Mouse (Mus musculus): ENCODE data around the gene Opcml. TPM values are rescaled to one million over a fixed set of nuclear protein-coding genes. Genes with fewer than 3 reads are reported as not detected.

Gene Opcml
- polyA plus RNA-seq, 1 experiment: 43.6 TPM

DNA sequence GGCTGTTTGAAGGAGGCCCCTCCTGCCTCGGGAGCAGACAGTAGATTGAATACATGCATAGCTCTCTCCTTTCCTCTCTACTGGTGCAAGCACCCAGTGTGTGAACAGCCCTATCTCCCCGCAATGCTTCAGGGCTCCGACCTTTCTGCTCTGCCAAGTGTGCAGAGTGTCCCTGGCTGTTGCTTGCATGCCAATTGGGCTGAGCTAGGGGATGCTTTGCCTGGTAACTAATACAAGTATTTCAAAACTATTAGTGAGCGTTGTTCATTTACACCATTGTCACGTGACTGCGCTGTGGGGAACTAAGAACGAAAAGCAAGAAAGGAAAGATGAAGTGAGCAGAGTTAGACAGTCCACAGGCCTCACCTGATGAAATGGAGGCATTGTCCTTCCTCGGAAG lies 1101.0 kb downstream of the Opcml start:
- DNase-seq: peak in 1 of 2 experiments; percentile 21
- Histone ChIP-seq H3K27ac (ENCODE audit: insufficient read depth, low read length) (no peak overlapping the region), H3K4me3 (replicated peaks; ENCODE audit: insufficient read depth, low read depth, low read length) (no peak overlapping the region), H3K4me1 (ENCODE audit: control insufficient read depth, insufficient read depth, low read length) (no peaks in the 10 kb centered on the region), H3K27me3 (ENCODE audit: control insufficient read depth, insufficient read depth, low read length) (no peaks in the 10 kb centered on the region)
- WGBS: 84% methylated on average over 8 of the region's 8 CpGs
- TF ChIP-seq CTCF (IDR thresholded peaks at IDR 0.05; ENCODE audit: borderline replicate concordance, insufficient read depth, low read depth, low read length) (no peak), POLR2A (IDR thresholded peaks at IDR 0.05; ENCODE audit: borderline replicate concordance, insufficient read depth, low read length) (no peak)

DNA sequence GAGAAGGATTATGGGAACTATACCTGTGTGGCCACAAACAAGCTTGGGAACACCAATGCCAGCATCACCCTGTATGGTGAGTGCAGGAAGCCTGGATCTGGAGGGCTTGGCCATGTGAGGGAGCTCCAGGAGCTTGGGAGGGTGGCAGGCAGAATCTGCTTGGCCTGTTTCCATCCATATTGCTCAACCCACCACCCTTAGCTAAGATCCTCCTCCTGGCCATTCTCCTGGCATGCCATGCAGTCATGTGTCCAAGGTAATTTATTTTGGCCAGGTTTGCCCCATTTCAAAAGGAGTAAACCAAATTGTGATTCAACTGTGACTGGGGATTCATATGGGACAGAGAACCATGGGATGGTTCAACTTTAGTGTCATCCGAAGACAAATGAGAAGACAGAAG lies 1112.7 kb downstream of the Opcml start:
- no peaks in the 10 kb centered on the region; the same call in 1 of the 2 replicates for H3K27me3 ChIP-seq (ENCODE audit: control insufficient read depth, insufficient read depth, low read length)
- no peak for TF ChIP-seq CTCF (IDR thresholded peaks at IDR 0.05; ENCODE audit: borderline replicate concordance, insufficient read depth, low read depth, low read length)
- TF ChIP-seq POLR2A (IDR thresholded peaks at IDR 0.05; ENCODE audit: borderline replicate concordance, insufficient read depth, low read length): no peak
- H3K27ac ChIP-seq (ENCODE audit: insufficient read depth, low read length): no peak overlapping the region
- H3K4me3 ChIP-seq (replicated peaks; ENCODE audit: insufficient read depth, low read depth, low read length): no peak overlapping the region
- whole genome bisulfite sequencing: 94% methylated on average over 1 of the region's 1 CpGs
- H3K4me1 ChIP-seq (ENCODE audit: control insufficient read depth, insufficient read depth, low read length): no peaks in the 10 kb centered on the region
- DNase-seq: no peak

DNA sequence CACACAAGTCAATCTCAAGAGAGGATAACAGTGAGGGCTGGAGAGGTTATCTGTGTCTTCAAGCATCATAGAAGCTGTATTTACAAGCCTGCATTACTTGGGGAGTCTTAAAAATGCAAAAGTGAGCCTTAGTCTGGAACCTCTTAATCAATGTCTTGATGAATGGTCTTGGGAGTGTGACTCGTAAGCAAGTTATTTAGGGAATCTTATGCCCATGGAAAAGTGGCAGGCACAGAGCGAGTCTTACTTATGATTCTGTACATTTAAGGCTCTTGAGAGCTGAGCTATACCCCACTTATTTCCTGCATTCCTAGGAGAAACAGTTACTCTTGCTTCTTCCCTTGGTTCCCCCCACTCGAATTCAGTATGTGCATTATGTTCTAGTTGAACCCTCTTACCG lies 1119.2 kb downstream of the Opcml start:
- no peak overlapping the region for H3K4me3 ChIP-seq (replicated peaks; ENCODE audit: insufficient read depth, low read depth, low read length)
- no peaks in the 10 kb centered on the region for H3K27me3 ChIP-seq (ENCODE audit: control insufficient read depth, insufficient read depth, low read length)
- TF ChIP-seq POLR2A (IDR thresholded peaks at IDR 0.05; ENCODE audit: borderline replicate concordance, insufficient read depth, low read length) (no peak), CTCF (IDR thresholded peaks at IDR 0.05; ENCODE audit: borderline replicate concordance, insufficient read depth, low read depth, low read length) (no peak)
- no peak for DNase-seq
- H3K27ac ChIP-seq (ENCODE audit: insufficient read depth, low read length): no peak overlapping the region
- H3K4me1 ChIP-seq (ENCODE audit: control insufficient read depth, insufficient read depth, low read length): no peaks in the 10 kb centered on the region
- 95% methylated on average over 4 of the region's 4 CpGs for WGBS

DNA sequence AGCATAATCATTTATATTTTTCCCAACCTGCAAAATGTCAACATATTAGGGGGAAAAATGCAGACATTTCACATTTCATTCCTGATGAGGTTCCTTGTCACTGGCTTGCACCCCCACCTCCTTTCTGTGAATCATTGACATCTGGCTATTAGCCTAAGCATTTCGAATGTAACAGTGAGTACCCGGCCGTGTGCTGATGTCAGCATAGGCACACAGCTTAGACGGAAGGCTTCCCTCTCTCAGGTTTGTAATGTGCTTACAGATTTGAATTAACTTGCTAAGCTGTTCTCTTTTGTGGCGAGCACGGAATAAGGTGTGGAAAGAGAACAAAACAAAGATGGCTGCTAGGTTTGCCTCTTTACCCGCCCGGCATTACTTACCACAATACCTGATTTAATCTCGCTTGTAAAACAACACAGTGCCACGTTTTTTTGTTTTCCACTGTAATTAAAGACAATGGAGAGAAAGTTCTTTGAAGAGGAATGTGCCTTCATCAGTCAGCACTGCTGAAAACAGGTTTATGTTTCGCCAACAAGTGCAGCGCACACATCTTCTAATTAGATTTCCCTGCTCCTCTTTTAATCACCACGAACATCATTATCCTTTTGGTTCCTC lies 1121.1 kb downstream of the Opcml start:
- Histone ChIP-seq H3K4me3 (replicated peaks; ENCODE audit: insufficient read depth, low read depth, low read length) (no peak overlapping the region), H3K27me3 (ENCODE audit: control insufficient read depth, insufficient read depth, low read length) (no peaks in the 10 kb centered on the region), H3K4me1 (ENCODE audit: control insufficient read depth, insufficient read depth, low read length) (no peaks in the 10 kb centered on the region), H3K27ac (ENCODE audit: insufficient read depth, low read length) (no peak overlapping the region)
- TF ChIP-seq CTCF (IDR thresholded peaks at IDR 0.05; ENCODE audit: borderline replicate concordance, insufficient read depth, low read depth, low read length) (no peak), POLR2A (IDR thresholded peaks at IDR 0.05; ENCODE audit: borderline replicate concordance, insufficient read depth, low read length) (no peak)
- 85% methylated on average over 13 of the region's 13 CpGs for WGBS
- no peak for DNase-seq

DNA sequence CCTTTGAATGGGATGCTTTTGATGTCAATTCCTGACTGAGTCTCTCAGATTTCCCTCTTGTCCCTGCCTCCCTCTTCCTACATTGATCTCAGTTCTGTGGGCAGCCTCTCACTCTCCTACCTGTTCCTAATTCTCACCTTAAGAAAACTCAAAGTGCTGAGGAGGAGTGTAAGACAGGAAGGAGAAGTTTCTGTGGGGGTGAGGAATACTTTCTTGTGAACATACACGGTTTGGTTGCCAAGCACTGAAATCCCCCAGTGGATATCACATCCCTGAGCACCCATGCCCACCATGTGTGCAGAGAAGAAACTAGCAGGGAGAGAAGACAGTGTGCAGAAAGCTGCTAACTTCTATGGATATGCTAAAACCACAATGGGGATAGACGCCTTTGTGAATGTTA lies 1141.5 kb downstream of the Opcml start:
- Histone ChIP-seq H3K4me1 (ENCODE audit: control insufficient read depth, insufficient read depth, low read length) (no peaks in the 10 kb centered on the region), H3K27ac (ENCODE audit: insufficient read depth, low read length) (no peak overlapping the region), H3K4me3 (replicated peaks; ENCODE audit: insufficient read depth, low read depth, low read length) (no peak overlapping the region), H3K27me3 (ENCODE audit: control insufficient read depth, insufficient read depth, low read length) (no peaks in the 10 kb centered on the region)
- 77% methylated on average over 2 of the region's 2 CpGs for WGBS
- no peak for DNase-seq
- no peak for TF ChIP-seq POLR2A (IDR thresholded peaks at IDR 0.05; ENCODE audit: borderline replicate concordance, insufficient read depth, low read length)
- TF ChIP-seq CTCF (IDR thresholded peaks at IDR 0.05; ENCODE audit: borderline replicate concordance, insufficient read depth, low read depth, low read length): no peak

DNA sequence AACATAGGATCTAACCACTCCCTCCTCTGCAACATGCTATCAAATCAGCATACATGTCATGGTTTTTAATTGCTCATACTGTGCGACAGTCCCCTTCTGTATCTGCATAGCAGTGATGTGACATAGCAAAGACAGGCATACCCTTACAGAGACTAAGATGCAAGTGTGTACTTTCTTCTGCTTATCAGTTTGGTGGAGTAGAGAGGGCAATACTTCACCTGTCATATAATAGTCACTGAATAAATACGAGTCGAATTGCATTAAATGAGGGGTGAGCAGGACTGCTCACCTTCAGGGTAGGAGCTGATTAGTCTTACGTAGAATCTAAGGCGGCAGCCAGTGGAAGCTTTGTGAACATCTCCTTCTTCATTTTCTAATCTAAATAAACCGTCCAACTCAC lies 1146.6 kb downstream of the Opcml start:
- WGBS: 91% methylated on average over 6 of the region's 6 CpGs
- Histone ChIP-seq H3K27me3 (ENCODE audit: control insufficient read depth, insufficient read depth, low read length) (no peaks in the 10 kb centered on the region), H3K27ac (ENCODE audit: insufficient read depth, low read length) (no peak overlapping the region), H3K4me3 (replicated peaks; ENCODE audit: insufficient read depth, low read depth, low read length) (no peak overlapping the region), H3K4me1 (ENCODE audit: control insufficient read depth, insufficient read depth, low read length) (no peaks in the 10 kb centered on the region)
- DNase-seq: no peak
- TF ChIP-seq CTCF (IDR thresholded peaks at IDR 0.05; ENCODE audit: borderline replicate concordance, insufficient read depth, low read depth, low read length) (no peak), POLR2A (IDR thresholded peaks at IDR 0.05; ENCODE audit: borderline replicate concordance, insufficient read depth, low read length) (no peak)

DNA sequence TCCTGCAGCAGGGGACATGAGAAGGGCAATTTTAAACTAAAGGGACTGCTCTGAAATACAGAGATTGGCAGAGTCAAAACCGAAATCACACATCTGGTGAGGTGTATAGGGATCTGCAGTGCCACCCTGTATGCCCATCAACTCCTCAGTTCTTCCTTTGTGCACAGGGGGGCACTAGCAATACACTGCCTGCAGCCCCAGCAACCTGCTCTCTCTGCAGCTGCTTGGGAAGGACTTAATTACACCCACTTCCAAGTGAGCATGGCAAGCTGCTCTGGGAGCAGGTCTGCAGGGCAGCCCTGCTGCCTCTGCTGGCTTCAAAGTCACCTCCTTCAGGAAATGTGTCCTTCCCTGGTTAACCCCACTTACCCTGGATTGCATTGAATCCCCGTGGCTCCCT lies 1147.4 kb downstream of the Opcml start:
- Histone ChIP-seq H3K4me3 (replicated peaks; ENCODE audit: insufficient read depth, low read depth, low read length) (no peak overlapping the region), H3K27me3 (ENCODE audit: control insufficient read depth, insufficient read depth, low read length) (no peaks in the 10 kb centered on the region), H3K4me1 (ENCODE audit: control insufficient read depth, insufficient read depth, low read length) (no peaks in the 10 kb centered on the region), H3K27ac (ENCODE audit: insufficient read depth, low read length) (no peak overlapping the region)
- WGBS: 84% methylated on average over 2 of the region's 2 CpGs
- DNase-seq: peak in 1 of 2 experiments; percentile 18
- TF ChIP-seq CTCF (IDR thresholded peaks at IDR 0.05; ENCODE audit: borderline replicate concordance, insufficient read depth, low read depth, low read length) (peak; percentile 40; the same call in 1 of the 2 replicates), POLR2A (IDR thresholded peaks at IDR 0.05; ENCODE audit: borderline replicate concordance, insufficient read depth, low read length) (no peak)

DNA sequence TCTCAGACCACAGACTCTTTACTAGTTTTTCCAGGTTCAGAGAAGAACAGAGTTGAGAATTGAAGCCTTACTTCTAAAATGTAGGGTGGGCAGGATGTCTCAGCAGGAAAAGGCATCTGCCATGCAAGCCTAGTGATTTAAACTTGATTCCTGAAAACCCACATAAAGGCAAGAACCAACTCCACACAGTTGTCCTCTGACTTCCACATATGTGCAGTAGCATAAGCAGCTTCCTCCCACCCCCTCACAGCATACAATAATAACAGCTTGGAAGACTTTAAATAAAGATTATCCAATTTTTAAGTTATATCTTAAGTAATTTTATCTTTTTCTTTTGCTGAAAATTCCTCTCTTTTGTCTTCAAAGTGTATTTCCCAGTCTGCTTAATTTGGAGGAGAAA lies 1150.3 kb downstream of the Opcml start:
- no peaks in the 10 kb centered on the region for H3K27me3 ChIP-seq (ENCODE audit: control insufficient read depth, insufficient read depth, low read length)
- no peak for DNase-seq
- no peak overlapping the region for H3K4me3 ChIP-seq (replicated peaks; ENCODE audit: insufficient read depth, low read depth, low read length)
- H3K27ac ChIP-seq (ENCODE audit: insufficient read depth, low read length): no peak overlapping the region
- TF ChIP-seq POLR2A (IDR thresholded peaks at IDR 0.05; ENCODE audit: borderline replicate concordance, insufficient read depth, low read length) (no peak), CTCF (IDR thresholded peaks at IDR 0.05; ENCODE audit: borderline replicate concordance, insufficient read depth, low read depth, low read length) (no peak)
- no peaks in the 10 kb centered on the region for H3K4me1 ChIP-seq (ENCODE audit: control insufficient read depth, insufficient read depth, low read length)

All from cerebellum, adult 2 months (tissue).